Mouse (Mus musculus): ENCODE measurements around the gene Arhgef3. TPM values are rescaled to one million over a fixed set of nuclear protein-coding genes. Genes with fewer than 3 reads are reported as not detected.
A peak's percentile ranks its signal among the peaks of the same experiment; 100 is the strongest.

Gene Arhgef3
- polyA plus RNA-seq, 1 experiment from 2014 or later: 9.0 TPM

GRCm38 (mm10) chr14:27319386-27319785, 204.7 kb downstream of the Arhgef3 start:
- H3K9ac ChIP-seq: no peak overlapping the region
- no peak overlapping the region for H3K4me3 ChIP-seq (ENCODE audit: low read depth, low read length)
- no peaks in the 10 kb centered on the region for H3K9me3 ChIP-seq (ENCODE audit: low read depth, low read length)
- H3K27me3 ChIP-seq (ENCODE audit: insufficient read depth, low read length): no peaks in the 10 kb centered on the region
- no peaks in the 10 kb centered on the region for H3K4me1 ChIP-seq (ENCODE audit: insufficient read depth)
- no peak overlapping the region for H3K4me2 ChIP-seq
- H3K27ac ChIP-seq (ENCODE audit: low read depth): no peak overlapping the region
- DNase-seq: no peak
- TF ChIP-seq CTCF (IDR thresholded peaks at IDR 0.05; ENCODE audit: low read depth): no peak
- no peaks in the 10 kb centered on the region for H3K36me3 ChIP-seq (ENCODE audit: insufficient read depth)
- WGBS: 51% methylated on average over 7 of the region's 7 CpGs
- no peak for ATAC-seq (ENCODE audit: insufficient read depth)

DNA sequence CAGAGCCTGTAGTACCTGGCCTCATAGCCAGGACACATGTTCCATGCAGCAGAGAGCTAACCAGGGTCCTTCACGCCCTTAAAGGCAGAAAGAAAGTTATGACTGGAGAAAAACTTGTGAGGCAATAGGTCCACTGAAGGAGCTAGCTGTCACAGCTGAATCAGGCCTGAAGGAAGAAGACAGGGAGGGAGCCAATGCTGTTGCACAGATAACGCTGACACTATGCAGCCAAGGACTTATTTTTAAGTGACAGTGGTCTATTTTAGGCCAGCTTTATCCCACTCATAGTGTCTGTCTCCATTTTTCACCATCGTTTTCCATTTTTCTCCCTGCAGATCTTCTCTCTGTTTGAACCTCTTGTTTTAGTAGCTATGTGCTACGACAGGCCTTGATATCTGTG, 207.3 kb downstream of the Arhgef3 start:
- no peak overlapping the region for H3K9ac ChIP-seq
- WGBS: 73% methylated on average over 4 of the region's 4 CpGs
- no peak for DNase-seq

DNA sequence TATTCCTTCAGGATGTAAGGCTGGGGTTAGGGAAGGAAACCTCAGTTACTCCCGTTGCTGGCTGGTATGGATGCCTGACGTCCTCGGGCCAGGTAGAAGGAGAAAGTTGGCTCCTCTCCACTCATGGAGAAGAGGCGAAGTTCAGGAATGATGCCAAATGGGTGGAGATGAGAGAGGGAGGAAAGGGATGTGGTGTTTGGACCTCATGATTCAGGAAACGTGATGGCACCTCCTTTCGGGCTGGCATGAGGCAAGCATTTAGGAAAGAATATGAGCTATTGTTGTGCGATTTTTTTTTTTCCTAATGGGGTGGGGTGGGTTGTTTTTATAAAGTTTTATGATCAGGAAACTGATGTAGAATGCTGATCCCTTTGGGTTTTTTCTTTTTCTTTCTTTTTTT, 210.0 kb downstream of the Arhgef3 start:
- Histone ChIP-seq H3K27ac (ENCODE audit: low read depth) (no peak overlapping the region), H3K9me3 (ENCODE audit: low read depth, low read length) (no peaks in the 10 kb centered on the region), H3K27me3 (ENCODE audit: insufficient read depth, low read length) (no peaks in the 10 kb centered on the region), H3K4me3 (ENCODE audit: low read depth, low read length) (no peak overlapping the region), H3K36me3 (ENCODE audit: insufficient read depth) (no peaks in the 10 kb centered on the region), H3K9ac (no peak overlapping the region), H3K4me1 (ENCODE audit: insufficient read depth) (no peaks in the 10 kb centered on the region), H3K4me2 (no peak overlapping the region)
- ATAC-seq (ENCODE audit: insufficient read depth) (no peak), DNase-seq (no peak)
- no peak for TF ChIP-seq CTCF (IDR thresholded peaks at IDR 0.05; ENCODE audit: low read depth)
- WGBS: 66% methylated on average over 7 of the region's 7 CpGs

More for the DNA sequence above, 207.3 kb downstream of the Arhgef3 start:
- Histone ChIP-seq H3K4me1 (ENCODE audit: insufficient read depth) (no peaks in the 10 kb centered on the region), H3K27me3 (ENCODE audit: insufficient read depth, low read length) (no peaks in the 10 kb centered on the region), H3K4me3 (ENCODE audit: low read depth, low read length) (no peak overlapping the region), H3K4me2 (no peak overlapping the region), H3K36me3 (ENCODE audit: insufficient read depth) (no peaks in the 10 kb centered on the region), H3K9me3 (ENCODE audit: low read depth, low read length) (no peaks in the 10 kb centered on the region), H3K27ac (ENCODE audit: low read depth) (no peak overlapping the region)
- TF ChIP-seq CTCF (IDR thresholded peaks at IDR 0.05; ENCODE audit: low read depth): no peak
- no peak for ATAC-seq (ENCODE audit: insufficient read depth)

GRCm38 (mm10) chr14:27325537-27325936, 210.8 kb downstream of the Arhgef3 start:
- DNase-seq: no peak
- H3K27me3 ChIP-seq (ENCODE audit: insufficient read depth, low read length): no peaks in the 10 kb centered on the region
- H3K36me3 ChIP-seq (ENCODE audit: insufficient read depth): no peaks in the 10 kb centered on the region
- H3K4me3 ChIP-seq (ENCODE audit: low read depth, low read length): no peak overlapping the region
- TF ChIP-seq CTCF (IDR thresholded peaks at IDR 0.05; ENCODE audit: low read depth): no peak
- H3K4me2 ChIP-seq: no peak overlapping the region
- no peaks in the 10 kb centered on the region for H3K9me3 ChIP-seq (ENCODE audit: low read depth, low read length)
- H3K4me1 ChIP-seq (ENCODE audit: insufficient read depth): no peaks in the 10 kb centered on the region
- H3K27ac ChIP-seq (ENCODE audit: low read depth): no peak overlapping the region
- 77% methylated on average over 6 of the region's 6 CpGs for WGBS
- H3K9ac ChIP-seq: no peak overlapping the region
- no peak for ATAC-seq (ENCODE audit: insufficient read depth)

DNA sequence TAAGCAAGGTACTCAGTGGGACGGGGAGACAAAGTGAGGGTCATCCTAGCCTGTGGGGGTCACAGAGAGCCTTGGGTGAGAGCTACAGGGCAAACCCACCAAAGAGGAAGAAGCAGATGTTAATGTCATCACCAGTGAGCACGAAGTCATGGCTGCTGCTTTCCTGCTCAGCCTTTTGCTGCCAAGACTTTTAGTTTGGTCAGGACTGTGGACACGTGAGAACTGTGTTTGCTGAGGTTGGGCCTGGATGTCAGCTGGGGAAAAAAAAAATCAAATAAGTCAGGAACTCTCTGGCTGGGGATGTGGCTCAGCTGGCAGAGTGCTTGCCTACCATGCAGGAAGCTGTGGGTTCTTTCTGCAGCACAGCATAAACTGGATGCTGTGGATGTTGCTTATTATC, 213.2 kb downstream of the Arhgef3 start:
- no peak for ATAC-seq (ENCODE audit: insufficient read depth)
- Histone ChIP-seq H3K27ac (ENCODE audit: low read depth) (no peak overlapping the region), H3K36me3 (ENCODE audit: insufficient read depth) (no peaks in the 10 kb centered on the region), H3K4me2 (no peak overlapping the region), H3K9me3 (ENCODE audit: low read depth, low read length) (no peaks in the 10 kb centered on the region), H3K4me1 (ENCODE audit: insufficient read depth) (no peaks in the 10 kb centered on the region), H3K9ac (no peak overlapping the region), H3K27me3 (ENCODE audit: insufficient read depth, low read length) (no peaks in the 10 kb centered on the region), H3K4me3 (ENCODE audit: low read depth, low read length) (no peak overlapping the region)
- peak; percentile 20 for DNase-seq
- no peak for TF ChIP-seq CTCF (IDR thresholded peaks at IDR 0.05; ENCODE audit: low read depth)
- 50% methylated on average over 3 of the region's 3 CpGs for WGBS

DNA sequence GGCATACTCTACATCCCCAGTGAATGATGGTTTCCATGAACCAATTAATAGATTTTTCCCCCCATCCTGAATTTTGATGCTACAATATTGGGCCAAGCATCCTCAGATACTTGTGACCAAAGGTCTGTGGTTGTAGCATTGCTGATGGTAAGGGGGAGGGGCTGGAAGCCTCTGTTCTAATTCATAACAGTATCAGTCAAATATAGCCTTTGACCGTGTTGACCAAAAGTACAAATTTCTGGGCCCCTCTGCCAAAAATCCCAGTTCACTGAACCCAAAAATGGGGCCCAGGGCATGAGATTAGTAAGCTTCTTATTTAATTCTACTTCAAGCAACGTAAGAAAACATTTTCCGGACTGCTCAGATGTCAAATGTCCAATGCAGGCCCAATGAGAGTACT, 214.3 kb downstream of the Arhgef3 start:
- Histone ChIP-seq H3K4me2 (no peak overlapping the region), H3K27me3 (ENCODE audit: insufficient read depth, low read length) (0 out of 2 replicates have a peak, but pooled peaks cover 2% of the 10 kb centered on the region), H3K4me3 (ENCODE audit: low read depth, low read length) (no peak overlapping the region), H3K4me1 (ENCODE audit: insufficient read depth) (no peaks in the 10 kb centered on the region), H3K27ac (ENCODE audit: low read depth) (no peak overlapping the region), H3K9ac (no peak overlapping the region), H3K9me3 (ENCODE audit: low read depth, low read length) (no peaks in the 10 kb centered on the region), H3K36me3 (ENCODE audit: insufficient read depth) (no peaks in the 10 kb centered on the region)
- no peak for DNase-seq
- 78% methylated on average over 3 of the region's 3 CpGs for WGBS
- no peak for ATAC-seq (ENCODE audit: insufficient read depth)
- no peak for TF ChIP-seq CTCF (IDR thresholded peaks at IDR 0.05; ENCODE audit: low read depth)

DNA sequence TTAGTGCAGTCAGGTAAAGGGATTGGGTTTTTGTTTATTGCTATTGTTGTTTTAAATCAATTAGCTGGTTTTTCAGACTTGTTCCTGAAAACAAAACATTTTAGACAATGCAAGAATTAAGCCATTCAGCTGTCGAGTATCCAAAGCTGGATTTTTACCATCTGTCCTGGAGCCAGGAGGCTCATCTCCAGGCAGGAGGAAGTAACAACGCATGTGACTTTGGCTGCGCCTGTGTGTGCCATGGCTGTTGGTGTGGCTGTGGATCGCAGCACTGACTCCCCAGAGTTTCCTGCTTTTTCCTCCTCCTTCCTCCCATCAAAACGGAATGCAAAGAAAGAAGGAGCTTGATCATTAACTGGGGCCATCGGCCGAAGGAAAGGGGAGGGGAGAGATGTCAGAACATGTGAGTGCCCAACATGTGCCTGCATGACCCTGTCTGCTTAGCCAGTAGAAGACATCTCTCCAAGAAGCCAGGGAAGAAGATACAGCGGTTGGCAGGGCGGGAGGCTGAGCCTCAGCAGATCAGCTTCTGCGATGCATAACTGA, 216.9 kb downstream of the Arhgef3 start:
- TF ChIP-seq CTCF (IDR thresholded peaks at IDR 0.05; ENCODE audit: low read depth): no peak
- no peak overlapping the region for H3K9ac ChIP-seq
- peaks cover 11% of the 10 kb centered on the region; the same call in 1 of the 2 replicates for H3K27me3 ChIP-seq (ENCODE audit: insufficient read depth, low read length)
- ATAC-seq (ENCODE audit: insufficient read depth) (no peak), DNase-seq (no peak)
- no peak overlapping the region for H3K27ac ChIP-seq (ENCODE audit: low read depth)
- H3K9me3 ChIP-seq (ENCODE audit: low read depth, low read length): no peaks in the 10 kb centered on the region
- H3K4me2 ChIP-seq: no peak overlapping the region
- 61% methylated on average over 10 of the region's 10 CpGs for WGBS
- H3K4me1 ChIP-seq (ENCODE audit: insufficient read depth): no peaks in the 10 kb centered on the region
- no peaks in the 10 kb centered on the region for H3K36me3 ChIP-seq (ENCODE audit: insufficient read depth)
- H3K4me3 ChIP-seq (ENCODE audit: low read depth, low read length): no peak overlapping the region
